Mouse (Mus musculus) hematopoietic stem cell, adult 5-6 weeks (primary cell): ENCODE results near the gene Gm35315. TPM values are rescaled to one million over a fixed set of nuclear protein-coding genes. Genes with fewer than 3 reads are reported as not detected.
"Not testable (repeated sequence)": the region's sequence is repeated elsewhere in the genome, so short reads cannot be mapped to it uniquely, and the experiment has no call there.

Experiments
- ATAC-seq, 2 experiments: fragments of 125-278 bp in 1 of 2; replicated peaks in 1 of 2; 2 replicates each; pipeline ENCODE4 v1.8.0; 2016 to 2017; ENCODE audit warnings: inconsistent platforms in 2 of 2, mild to moderate bottlenecking in 2 of 2, moderate number of reproducible peaks in 2 of 2, low read depth in 1 of 2, moderate TSS enrichment in 1 of 2; ENCODE audit not compliant: low FRiP score in 2 of 2, poor library complexity in 2 of 2, severe bottlenecking in 2 of 2, insufficient read depth in 1 of 2, low TSS enrichment in 1 of 2
- total RNA-seq: library from RNA; stranded (forward); fragments of 172-1452, 232-1000 nt; gene quantifications from 2 replicates; pipeline ENCODE4 v1.2.3, GENCODE M21; 2017

Gm35315 gene
- total RNA-seq: 1.5 and 4.4 TPM in 2 replicates

DNA sequence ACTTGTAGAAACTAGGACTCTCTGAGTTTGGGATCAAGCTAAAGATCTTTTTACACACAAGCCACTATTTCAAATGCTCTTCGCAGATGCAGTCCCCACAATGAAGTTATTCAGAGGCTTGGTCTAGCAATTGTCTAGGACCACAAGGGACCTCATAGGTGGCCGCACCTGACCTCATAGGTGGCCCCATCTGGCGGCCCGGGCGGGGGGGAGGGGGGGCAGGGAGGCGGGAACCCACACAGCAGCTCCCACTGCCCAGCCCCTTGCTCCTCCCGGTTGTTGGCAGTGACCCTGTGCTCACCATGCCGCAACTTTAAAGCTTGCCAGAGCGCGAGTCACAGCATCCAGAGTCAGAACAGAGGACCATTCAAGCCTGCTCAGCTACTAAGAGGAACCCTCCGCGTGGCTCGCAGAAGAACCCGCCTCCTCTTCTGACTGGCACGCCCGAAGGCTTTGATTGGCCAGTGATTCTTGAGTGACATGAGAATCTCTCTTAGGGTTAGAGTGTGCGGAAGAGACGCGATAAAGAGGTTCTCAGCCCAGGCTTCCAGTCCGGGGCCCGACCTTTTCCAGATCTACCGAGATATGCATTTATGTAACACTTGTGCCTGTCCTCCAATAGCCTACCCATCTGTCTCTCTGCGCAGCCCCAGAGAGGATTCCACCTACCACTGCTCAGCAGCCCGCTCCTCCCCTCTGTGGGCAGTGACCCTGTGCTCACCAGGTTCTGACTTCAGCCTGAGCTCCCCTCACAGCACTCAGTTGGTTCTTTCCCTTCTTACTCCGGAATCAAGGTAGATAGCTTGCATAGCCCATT, at the start of gene Gm35315:
Gene Gm35315, minus strand, starts transcription at position 391 of the 817 bp plus-strand sequence.
- peak; percentile 99 for ATAC-seq

DNA sequence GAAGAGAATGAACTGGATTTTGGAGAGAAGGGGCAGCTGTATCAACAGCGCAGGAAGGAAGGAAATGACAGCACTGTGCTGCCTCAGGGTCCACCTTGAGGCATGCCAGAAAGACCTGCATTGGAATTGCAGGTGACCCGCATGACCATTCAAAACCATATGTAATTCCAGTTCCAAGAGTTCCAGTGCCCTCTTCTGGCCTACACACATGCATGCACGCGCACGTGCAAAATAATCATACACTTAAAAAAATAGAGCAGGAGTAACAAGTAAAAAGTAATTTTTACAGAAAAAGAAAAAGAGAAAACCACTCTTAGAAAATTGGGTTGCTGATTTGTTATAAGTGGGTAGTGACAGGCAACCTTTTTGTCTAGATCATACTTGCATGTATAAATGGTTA, 48.8 kb upstream of the Gm35315 start:
- ATAC-seq: peak in 1 of 2 experiments; percentile 68; a peak in 2 of 4 replicates

DNA sequence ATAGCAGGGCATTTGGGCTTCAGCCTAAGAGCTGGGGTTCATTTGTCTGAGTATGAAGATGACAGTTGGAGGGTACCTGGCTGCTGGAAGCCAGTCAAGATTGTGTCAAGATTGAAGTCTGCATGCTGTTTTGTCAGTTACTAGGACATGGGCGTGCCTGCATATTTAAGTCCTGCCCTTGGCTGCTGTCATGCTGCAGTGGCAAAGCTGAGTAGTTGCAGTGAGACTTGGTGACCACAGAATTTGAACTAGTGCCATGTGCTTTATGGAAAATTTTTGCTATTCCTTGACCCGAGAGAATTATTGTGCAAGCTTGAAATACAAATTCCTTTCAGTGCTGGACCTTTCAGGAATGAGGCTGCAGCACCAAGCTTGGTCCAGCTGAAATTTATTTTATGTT, 48.1 kb upstream of the Gm35315 start:
- no peak for ATAC-seq

DNA sequence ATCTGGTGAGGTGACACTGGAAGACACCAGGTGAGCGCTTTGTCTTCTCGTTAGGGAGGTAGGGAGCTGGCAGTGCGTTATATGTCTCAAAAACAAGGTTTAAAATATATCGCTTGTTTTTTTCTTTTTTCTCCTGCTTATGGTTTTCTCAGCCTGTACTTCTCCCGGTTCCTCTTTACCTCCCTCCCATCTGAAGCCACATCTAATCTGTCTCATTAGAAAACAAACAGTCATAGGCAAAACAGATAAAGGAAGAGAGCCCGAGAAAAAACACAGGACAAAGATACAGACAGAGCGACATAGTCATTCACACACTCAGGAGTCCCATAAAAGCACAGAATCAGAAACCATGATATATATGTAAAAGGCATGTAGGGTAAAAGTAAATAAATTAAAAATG, 46.2 kb upstream of the Gm35315 start:
- ATAC-seq: no peak

DNA sequence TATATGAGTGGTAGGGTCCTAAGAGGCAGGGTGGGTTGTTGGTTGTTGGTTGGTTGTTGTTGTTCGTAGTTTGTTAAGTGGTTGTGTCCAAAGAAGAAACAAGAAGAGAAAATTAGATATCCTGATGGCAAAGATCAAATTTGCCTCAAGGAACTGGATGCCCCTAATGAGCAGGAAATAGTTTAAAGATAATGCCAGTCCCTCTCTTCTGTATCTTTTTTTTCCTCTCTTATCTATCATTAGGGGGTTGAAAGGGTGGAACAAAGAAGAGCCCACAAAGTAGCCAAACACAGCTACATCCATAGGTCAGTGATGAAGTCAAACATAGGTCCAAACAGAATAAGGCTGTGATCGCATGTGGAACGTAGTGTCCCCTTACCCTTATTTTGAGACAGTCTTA, 45.1 kb upstream of the Gm35315 start:
- ATAC-seq: no peak

DNA sequence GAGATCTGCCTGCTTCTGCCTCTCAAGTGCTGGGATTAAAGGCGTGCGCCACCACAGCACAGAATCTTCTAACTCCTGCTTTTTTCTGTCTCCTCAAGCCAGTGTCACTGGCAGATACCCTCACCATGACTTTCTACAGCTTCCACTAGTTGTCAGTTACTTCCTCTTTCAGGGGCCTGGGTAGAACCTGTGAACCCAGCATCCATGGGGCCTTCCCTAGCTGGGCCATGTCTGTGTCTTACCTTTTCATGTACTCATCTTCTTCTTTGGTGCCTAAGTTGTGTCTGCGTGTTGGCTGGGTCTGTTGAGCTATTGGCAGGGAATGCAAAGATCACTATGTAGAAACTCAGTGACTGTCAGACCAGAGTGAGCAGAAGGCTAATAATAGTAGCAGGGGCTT, 43.6 kb upstream of the Gm35315 start:
- ATAC-seq: no peak

DNA sequence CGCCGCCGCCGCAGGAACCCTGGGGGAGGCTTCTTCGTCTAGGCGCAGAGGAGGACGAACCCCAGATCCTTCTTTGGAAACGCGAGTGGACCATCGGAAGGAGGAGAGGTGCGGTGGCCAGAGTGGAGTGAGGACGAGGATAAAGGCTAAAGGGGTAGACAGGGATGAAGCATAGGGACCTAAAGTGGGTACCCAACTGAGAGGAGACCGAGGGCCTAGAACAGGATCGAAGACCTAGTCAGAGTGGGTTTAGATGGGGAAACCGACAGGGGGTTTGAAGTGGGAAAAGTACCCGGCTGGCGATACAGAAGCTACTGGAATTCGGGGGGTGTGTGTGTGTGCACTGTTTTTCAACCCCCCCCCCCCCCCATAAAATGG, 41.9 kb upstream of the Gm35315 start:
- ATAC-seq: no peak; a peak in 1 of 4 replicates

DNA sequence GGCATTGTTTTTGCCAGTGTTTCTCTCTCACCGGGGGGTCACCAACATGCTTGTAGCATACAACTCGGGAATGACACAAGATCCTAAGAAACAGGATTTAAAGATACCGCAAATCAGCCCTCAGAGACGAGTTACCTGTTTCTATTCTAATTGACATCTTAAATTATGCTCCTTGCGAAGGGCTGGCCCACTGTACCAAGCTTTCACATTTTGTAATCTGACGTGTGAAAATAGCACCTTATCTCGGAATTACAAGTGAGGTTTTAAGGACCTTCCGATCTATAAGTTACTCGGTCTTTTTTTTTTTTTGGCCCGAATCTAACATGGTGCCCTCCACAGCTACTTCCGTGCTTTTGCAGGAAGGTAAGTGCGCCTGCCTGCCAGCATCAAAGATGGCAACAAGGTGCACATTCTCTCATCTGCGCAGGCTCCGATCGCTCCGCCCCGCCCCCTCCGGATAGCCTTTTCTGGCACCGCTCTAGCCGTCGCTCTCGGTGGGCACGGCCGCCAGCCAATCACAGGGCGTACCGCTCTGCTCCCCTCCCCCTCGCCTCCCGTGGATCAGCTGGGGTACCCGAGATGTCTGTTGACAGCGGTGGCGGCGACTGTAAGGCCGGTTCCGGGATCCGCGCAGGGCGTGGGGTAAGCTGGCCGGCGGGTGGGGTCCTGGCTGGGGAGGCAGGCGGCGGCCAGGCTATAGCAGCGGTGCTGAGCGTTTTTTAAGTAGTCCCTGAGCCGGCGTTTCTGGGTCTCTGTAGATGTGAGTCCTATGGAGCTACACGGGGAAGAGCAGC, 41.3 kb upstream of the Gm35315 start, which contains the start of gene Chfr:
Gene Chfr, plus strand, starts transcription at position 550 of the 794 bp plus-strand sequence.
- ATAC-seq: peak; percentile 98 to 99

DNA sequence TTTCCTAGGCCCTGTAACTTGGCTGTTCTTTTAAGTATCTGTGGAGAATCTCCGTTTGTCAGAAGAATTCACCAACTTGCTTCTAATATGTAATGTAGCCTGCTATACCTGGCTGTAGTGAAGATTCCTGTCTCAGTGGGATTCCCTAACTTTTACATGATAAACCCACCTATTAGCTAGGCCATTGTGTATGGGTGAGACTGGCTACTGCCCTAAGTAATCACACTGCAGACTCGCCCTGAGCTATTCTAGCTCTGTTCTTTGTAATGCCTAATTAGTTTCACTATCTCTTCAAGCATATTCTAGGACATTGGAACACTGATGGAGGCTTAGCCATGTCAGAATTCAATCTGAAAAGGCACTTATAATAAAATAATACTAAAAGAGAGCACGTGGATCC, 28.2 kb upstream of the Gm35315 start:
- ATAC-seq: not testable (repeated sequence)

DNA sequence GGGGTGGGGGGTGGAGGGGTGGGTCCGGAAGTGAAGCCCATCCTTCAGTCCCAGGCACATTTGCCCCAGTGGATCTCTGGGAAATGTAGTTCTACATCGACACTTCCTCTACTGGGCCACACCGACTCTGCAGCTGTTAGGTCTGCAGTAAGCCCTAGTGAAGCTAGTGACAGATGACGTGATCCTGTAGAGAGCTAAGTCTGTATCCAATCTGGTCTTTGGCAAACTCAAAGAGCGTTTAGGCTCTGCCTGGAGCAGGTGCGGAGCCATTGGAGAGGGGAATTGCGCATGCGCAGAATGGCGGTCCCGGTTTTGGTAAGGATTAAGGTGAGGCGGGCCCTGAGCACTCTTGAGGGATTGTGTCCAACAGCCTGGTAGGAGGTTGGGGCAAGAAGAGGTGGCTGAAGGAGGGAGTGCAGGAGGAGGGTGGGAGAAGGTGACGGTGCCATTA, 15.8 kb upstream of the Gm35315 start, which contains the start of gene Zfp605:
Gene Zfp605, plus strand, starts transcription at position 102 of the 451 bp plus-strand sequence.
- peak; percentile 57 to 60 for ATAC-seq

DNA sequence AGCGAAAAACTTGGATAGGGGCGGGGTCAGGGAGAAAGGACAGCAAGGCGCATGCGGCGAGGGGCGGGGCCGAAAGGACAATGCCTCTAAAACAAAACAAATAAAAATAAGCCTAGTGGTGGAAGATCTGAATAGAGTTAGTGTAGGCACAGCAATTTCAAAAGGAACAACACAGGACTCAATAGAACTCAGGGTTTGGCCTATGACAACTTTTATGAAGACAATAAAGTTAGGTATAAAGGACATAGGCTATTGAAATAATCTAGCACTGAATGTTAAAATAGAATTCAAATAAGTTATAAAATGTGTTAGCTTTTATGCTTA, 14.0 kb upstream of the Gm35315 start:
- ATAC-seq: no peak; a peak in 2 of 4 replicates

DNA sequence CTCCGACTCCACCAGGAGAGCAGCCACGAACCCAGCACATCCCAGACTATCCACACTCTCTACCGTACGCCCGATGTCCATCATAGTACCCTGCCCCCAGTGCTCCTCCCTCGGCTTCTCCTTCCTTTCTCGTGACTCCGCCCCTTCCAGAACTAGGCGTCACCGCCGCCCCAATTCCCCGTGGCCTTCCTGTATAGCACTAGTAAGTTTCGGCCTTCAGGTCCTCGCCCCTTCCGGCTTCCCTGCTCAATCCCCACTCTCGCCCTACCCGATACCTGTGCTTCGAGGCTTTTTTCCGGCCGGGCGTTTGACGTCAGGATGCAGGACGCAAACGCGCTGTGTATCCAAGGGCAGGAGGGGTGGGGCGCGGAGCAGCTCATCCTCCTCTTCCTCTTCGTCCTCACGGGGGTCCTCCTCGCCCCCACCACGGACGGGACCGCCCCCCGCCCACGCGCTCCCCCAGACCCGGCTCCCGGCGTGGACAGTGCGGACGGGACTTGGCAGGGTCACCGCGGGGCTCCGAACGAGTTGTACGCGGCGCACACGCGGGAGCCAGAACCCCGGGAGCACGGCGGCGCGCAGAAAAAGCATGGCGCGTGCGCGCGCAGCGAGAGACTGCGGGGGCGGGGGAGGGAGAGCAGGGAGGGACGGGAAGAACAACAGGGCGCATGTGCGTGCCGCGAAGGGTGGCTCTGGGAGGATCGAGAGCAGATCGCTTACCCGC, 13.5 kb upstream of the Gm35315 start, which contains the start of gene Gtpbp6:
Gene Gtpbp6, minus strand, starts transcription at position 617 of the 724 bp plus-strand sequence.
- peak; percentile 76 to 86 for ATAC-seq

DNA sequence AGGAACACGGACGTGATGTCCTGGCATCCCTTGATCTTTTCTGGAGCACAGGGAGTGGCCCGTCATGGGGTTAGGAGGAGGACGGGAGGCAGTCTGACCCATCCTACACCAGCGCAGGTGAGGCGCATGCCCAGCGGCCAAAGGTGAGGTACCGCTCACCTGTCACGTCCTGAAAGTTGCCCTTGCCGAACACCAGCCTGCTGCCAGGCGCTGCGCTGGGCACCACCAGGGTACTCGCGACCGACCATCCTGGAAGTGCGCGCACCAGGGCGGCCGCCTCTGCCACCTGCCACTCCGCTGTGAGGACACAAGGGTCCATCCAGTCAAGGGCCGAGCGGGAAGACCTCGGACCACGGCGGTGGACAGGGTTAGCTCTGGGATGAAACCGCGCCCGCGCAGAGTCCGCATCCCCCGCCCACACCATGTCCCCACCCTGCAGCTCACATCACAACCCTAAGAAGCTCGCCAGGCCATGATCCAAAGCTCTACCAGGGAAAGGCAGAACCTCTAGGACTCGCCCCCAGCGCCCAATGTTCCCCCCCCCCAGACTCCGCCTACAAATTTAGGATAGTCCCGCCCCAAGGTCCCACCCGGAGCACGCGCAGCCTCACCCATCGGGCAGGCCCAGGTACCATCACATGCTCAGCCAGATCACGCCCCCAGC, 12.8 kb upstream of the Gm35315 start:
- ATAC-seq: no peak

DNA sequence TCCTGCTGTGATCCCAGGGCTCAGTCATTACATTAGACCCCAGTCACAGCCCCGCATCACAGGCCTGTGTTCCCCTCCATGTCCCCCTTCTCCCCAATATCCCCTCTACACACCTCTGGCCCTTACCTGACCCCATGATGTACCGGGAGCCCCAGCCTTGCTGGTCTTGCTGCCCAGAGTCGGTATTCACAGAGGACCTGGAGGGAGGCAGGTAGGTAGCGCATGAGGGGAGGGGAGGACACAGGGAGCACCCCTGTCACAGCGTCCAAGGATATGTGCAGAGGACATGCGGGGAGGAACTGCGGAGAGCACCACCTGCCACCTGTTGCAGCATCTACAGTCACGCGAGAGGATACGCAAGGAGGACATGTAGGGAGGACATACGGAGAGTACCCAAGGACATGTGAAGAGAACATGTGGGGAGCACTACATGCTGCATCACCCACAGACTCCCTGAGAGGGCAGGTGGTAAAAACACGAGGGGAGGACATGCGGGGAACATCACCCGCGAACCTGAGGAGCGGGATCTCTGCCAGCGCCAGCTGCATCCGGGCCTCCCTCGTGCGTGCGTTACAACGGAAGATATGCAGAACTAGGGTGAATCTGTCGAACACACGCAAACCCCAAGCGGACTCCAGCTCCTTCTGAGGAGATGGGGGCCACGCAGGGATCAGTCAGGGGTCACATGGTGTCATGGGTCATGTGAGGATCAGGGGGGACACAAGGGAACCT, 12.1 kb upstream of the Gm35315 start:
- no peak for ATAC-seq

DNA sequence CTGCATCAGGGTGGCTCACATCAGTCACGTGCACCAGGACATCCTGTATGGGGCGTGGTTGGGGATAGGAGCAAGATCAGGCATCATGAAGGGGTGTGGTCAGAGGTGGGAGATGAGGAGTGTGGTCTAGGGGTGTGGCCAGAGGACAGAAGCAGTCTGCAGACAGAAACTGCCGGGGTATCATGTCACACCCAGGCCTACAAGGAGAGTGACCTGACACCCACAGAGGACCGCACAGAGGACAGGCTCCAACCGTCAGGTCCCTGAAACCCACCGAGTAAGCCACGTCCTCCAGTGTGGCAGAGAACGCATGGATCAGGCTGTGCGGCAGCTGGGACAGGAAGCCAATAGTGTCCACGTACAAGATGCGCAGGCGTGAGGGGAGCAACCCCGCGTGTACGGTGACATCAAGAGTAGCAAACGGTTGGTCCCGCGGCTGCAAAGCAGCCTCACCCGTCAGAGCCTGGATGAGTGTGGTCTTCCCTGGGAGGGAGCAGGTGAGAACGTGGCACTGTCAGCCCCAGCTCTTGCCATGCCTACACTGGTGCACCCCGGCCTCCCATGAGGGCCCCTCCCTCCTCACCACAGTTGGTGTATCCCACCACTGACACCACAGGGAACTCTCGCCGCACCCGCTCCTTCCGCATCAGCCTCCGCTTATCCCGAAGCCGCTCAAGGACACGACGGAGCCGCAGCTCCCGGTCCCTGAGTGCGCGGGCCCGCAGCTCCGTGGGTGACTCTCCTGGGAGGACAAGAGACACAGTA, 10.6 kb upstream of the Gm35315 start:
- ATAC-seq: no peak
